Mouse (Mus musculus): ENCODE measurements around the gene Snrpe. TPM values are rescaled to one million over a fixed set of nuclear protein-coding genes. Genes with fewer than 3 reads are reported as not detected.

Snrpe gene
- polyA plus RNA-seq, 1 experiment, result 116 TPM

Other genes with a start within 250 kb of the Snrpe start
- 7.8 and 8.6 TPM in 2 replicates for gene Etnk2, start 246.7 kb downstream of the Snrpe start, polyA plus RNA-seq (2012; rRNA removed)
- gene Sox13, start 185.9 kb downstream of the Snrpe start, polyA plus RNA-seq (2012; rRNA removed), result 18.1 and 19.6 TPM in 2 replicates
- gene Zbed6, start 50.6 kb upstream of the Snrpe start, polyA plus RNA-seq (2012; rRNA removed), result 3.7 TPM in 2 replicates
- gene Gm38394, start 51.0 kb upstream of the Snrpe start, polyA plus RNA-seq (2012; rRNA removed), result 4.1 and 4.3 TPM in 2 replicates
- 0.82 and 0.92 TPM in 2 replicates for gene Lax1, start 79.8 kb upstream of the Snrpe start, polyA plus RNA-seq (2012; rRNA removed)
- gene Atp2b4, start 190.8 kb upstream of the Snrpe start, polyA plus RNA-seq (2012; rRNA removed), result 51.7 and 66.9 TPM in 2 replicates

Measured in frontal cortex, adult 2 months (tissue).